Comparison of ENCODE assay signal across 9 mouse cellular contexts in genomic region chr7:89086348-89086747, GRCm38 (mm10).
DNase-seq lines count a peak whose midpoint lies in the region; ATAC-seq lines count a peak whose summit lies in the region.
"Had no signal": no experiment of that assay in that cellular context is flagged by ENCODE, and none has a peak within 500 bp of the region (broad histone marks: within the 10 kb centered on the region; RNA-seq: fewer than 3 reads in every experiment).

No protein-coding gene starts in this region.

- no peak overlapping the region for H3K4me3 ChIP-seq in hindbrain, embryonic 14.5 days (replicated peaks; ENCODE audit: low read length)
- no peak overlapping the region for H3K4me3 ChIP-seq in hindbrain, embryonic 16.5 days (ENCODE audit: low read length)
- H3K4me3 ChIP-seq in forebrain, embryonic 15.5 days = no peak overlapping the region
- H3K4me3 ChIP-seq: embryonic facial prominence, embryonic 13.5 days had no signal

- no peaks in the 10 kb centered on the region for H3K36me3 ChIP-seq in hindbrain, embryonic 14.5 days (replicated peaks; ENCODE audit: control insufficient read depth, insufficient read depth)
- no peaks in the 10 kb centered on the region for H3K36me3 ChIP-seq in hindbrain, embryonic 16.5 days (ENCODE audit: control insufficient read depth, insufficient read depth, low read length)
- no peaks in the 10 kb centered on the region for H3K36me3 ChIP-seq in forebrain, embryonic 15.5 days
- H3K36me3 ChIP-seq: embryonic facial prominence, embryonic 13.5 days had no signal

- H3K27me3 ChIP-seq in hindbrain, embryonic 14.5 days (ENCODE audit: control insufficient read depth, insufficient read depth, low read length) = no peaks in the 10 kb centered on the region
- no peaks in the 10 kb centered on the region for H3K27me3 ChIP-seq in hindbrain, embryonic 16.5 days (replicated peaks; ENCODE audit: control insufficient read depth, insufficient read depth, low read length)
- H3K27me3 ChIP-seq in forebrain, embryonic 15.5 days = no peaks in the 10 kb centered on the region
- H3K27me3 ChIP-seq: embryonic facial prominence, embryonic 13.5 days had no signal

- no peak overlapping the region for H3K9ac ChIP-seq in hindbrain, embryonic 14.5 days
- no peak overlapping the region for H3K9ac ChIP-seq in hindbrain, embryonic 16.5 days (ENCODE audit: low read depth, low read length)
- no peak overlapping the region for H3K9ac ChIP-seq in forebrain, embryonic 15.5 days (replicated peaks)
- H3K9ac ChIP-seq: embryonic facial prominence, embryonic 13.5 days had no signal

- no peaks in the 10 kb centered on the region for H3K9me3 ChIP-seq in hindbrain, embryonic 14.5 days (ENCODE audit: control insufficient read depth, low read length)
- no peaks in the 10 kb centered on the region for H3K9me3 ChIP-seq in hindbrain, embryonic 16.5 days (ENCODE audit: control insufficient read depth, low read length)
- no peaks in the 10 kb centered on the region for H3K9me3 ChIP-seq in forebrain, embryonic 15.5 days
- H3K9me3 ChIP-seq: embryonic facial prominence, embryonic 13.5 days had no signal

- no peak overlapping the region for H3K27ac ChIP-seq in hindbrain, embryonic 14.5 days
- H3K27ac ChIP-seq in hindbrain, embryonic 16.5 days (ENCODE audit: low read depth, low read length) = no peak overlapping the region
- H3K27ac ChIP-seq in forebrain, embryonic 15.5 days (replicated peaks) = no peak overlapping the region
- H3K27ac ChIP-seq: embryonic facial prominence, embryonic 13.5 days had no signal

- ATAC-seq in hindbrain, embryonic 14.5 days (ENCODE audit: low FRiP score) = no peak
- no peak for ATAC-seq in hindbrain, embryonic 16.5 days
- ATAC-seq in forebrain, embryonic 15.5 days (replicated peaks) = peak; percentile 64
- no peak for ATAC-seq in activated CD4-positive, CD25-positive, alpha-beta regulatory T cell, adult 4 months

- DNase-seq in hindbrain, embryonic 14.5 days (ENCODE audit: low spot score) = peak; percentile 43
- DNase-seq in CD4-positive helper T cell, adult 2 months (ENCODE audit: low read depth, low spot score) = peak; percentile 23
- DNase-seq in WW6 (ENCODE audit: low read depth, low spot score) = peak; percentile 5
- DNase-seq in layer of hippocampus, postnatal 14 days (ENCODE audit: low spot score in 2 of 2) = peak; percentile 11 to 50
- DNase-seq in gastrocnemius, postnatal 25 days = no peak

- 83% methylated on average over 1 of the region's 1 CpGs for WGBS in hindbrain, embryonic 14.5 days
- WGBS in hindbrain, embryonic 16.5 days = 81% methylated on average over 1 of the region's 1 CpGs
- WGBS in forebrain, embryonic 15.5 days = 74% methylated on average over 1 of the region's 1 CpGs

- H3K4me2 ChIP-seq in hindbrain, embryonic 14.5 days (replicated peaks) = no peak overlapping the region
- no peak overlapping the region for H3K4me2 ChIP-seq in hindbrain, embryonic 16.5 days (ENCODE audit: low read length)
- no peak overlapping the region for H3K4me2 ChIP-seq in forebrain, embryonic 15.5 days (replicated peaks)
- H3K4me2 ChIP-seq: embryonic facial prominence, embryonic 13.5 days had no signal

- H3K4me1 ChIP-seq in hindbrain, embryonic 14.5 days (replicated peaks; ENCODE audit: control insufficient read depth, insufficient read depth, low read length) = no peaks in the 10 kb centered on the region
- no peaks in the 10 kb centered on the region for H3K4me1 ChIP-seq in hindbrain, embryonic 16.5 days (ENCODE audit: control insufficient read depth, insufficient read depth, low read depth, low read length)
- H3K4me1 ChIP-seq in forebrain, embryonic 15.5 days = no peaks in the 10 kb centered on the region
- H3K4me1 ChIP-seq: embryonic facial prominence, embryonic 13.5 days had no signal
